Mouse (Mus musculus) megakaryocyte progenitor cell, adult 5-6 weeks (primary cell): ENCODE results near the gene Cdh13. TPM values are rescaled to one million over a fixed set of nuclear protein-coding genes. Genes with fewer than 3 reads are reported as not detected.

ENCODE experiments used
- ATAC-seq: replicated peaks from 2 replicates; pipeline ENCODE4 v1.8.0; 2016; ENCODE audit warnings: mild to moderate bottlenecking, moderate TSS enrichment, inconsistent platforms; ENCODE audit not compliant: poor library complexity
- total RNA-seq, 2 experiments: library from RNA; stranded (forward) in 1 of 2; stranded (reverse) in 1 of 2; fragments of 157-497, 149-512 nt in 1 of 2; fragments of 200-1000 nt in 1 of 2; gene quantifications; 2 replicates each; pipeline versions ENCODE4 v1.2.3 to v1.2.4; 2015 to 2017

Cdh13 gene
- total RNA-seq, 2 experiments from 2014 or later: not detected

- ATAC-seq: no peak
These were observed 269.3 kb downstream of the Cdh13 start for GRCm38 (mm10) chr8:118552842-118553241.

DNA sequence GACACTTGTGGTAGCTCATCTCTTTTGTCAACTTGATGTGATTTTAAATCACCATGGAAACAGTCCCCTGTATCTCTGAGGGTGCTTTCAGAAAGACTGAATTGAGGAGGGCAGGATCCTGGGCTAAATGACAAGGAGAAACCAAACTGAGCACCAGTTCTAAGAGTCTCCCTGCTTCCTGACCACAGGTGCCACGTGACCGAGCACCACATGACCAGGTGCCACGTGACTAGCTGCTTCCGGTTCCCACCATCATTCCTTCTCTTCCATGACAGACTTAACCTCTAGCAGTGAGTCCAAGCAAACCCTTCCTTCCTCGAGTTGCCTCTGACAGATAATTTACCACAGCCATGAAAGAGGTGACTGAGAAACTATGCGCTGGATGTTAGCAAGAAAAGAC, 280.5 kb downstream of the Cdh13 start:
- ATAC-seq: no peak

GRCm38 (mm10) chr8:118565186-118565585, 281.7 kb downstream of the Cdh13 start:
- no peak for ATAC-seq

GRCm38 (mm10) chr8:118565887-118566747, 282.6 kb downstream of the Cdh13 start:
- no peak for ATAC-seq

DNA sequence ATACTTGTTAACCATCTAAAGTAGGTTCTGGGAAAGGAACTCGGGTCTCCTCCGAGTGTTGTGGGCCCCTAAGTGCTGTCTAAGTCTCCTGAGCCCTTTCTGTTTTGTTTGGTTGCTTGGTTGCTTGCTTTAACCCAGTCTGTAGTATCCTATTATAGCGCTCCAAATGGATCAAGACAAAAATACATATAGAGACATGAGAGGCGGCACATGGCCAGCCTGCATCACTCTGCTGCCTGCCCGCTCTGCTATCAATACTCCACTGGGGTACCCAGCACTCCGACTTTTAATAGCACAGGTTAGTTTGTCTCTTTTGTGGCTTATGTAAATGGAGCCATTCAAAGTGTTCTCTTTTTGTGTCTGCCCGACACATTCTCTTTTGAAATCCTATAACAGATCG, 285.8 kb downstream of the Cdh13 start:
- ATAC-seq: no peak

GRCm38 (mm10) chr8:118581256-118581655, 297.7 kb downstream of the Cdh13 start:
- no peak for ATAC-seq

- no peak for ATAC-seq
These were observed 298.7 kb downstream of the Cdh13 start for GRCm38 (mm10) chr8:118582185-118582584.

- no peak for ATAC-seq
These were observed 304.4 kb downstream of the Cdh13 start for GRCm38 (mm10) chr8:118587981-118588380.

GRCm38 (mm10) chr8:118596816-118597215, 313.3 kb downstream of the Cdh13 start:
- no peak for ATAC-seq

- no peak for ATAC-seq
These were observed 317.8 kb downstream of the Cdh13 start for GRCm38 (mm10) chr8:118601376-118601775.

- ATAC-seq: no peak
These were observed 318.5 kb downstream of the Cdh13 start for GRCm38 (mm10) chr8:118602074-118602473.

DNA sequence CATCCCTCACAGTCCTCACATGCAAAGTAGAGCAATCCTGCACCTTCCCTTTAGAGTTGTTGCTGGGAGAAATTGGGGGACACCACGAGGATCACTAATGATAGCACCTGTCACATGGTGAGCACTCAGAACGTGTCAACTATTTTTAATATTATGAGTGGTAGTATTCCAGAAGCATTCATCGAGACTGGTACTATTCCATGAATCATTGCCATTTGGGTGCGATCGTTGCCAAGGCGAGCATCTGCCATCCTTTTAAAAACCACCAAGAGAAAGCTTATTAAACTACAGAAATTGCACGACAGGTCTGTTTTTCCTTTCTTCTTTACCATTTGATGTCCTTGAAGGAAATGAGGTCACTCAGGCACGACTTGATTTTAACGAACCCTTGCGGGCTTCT, 328.0 kb downstream of the Cdh13 start:
- no peak for ATAC-seq

- ATAC-seq: no peak
These were observed 334.7 kb downstream of the Cdh13 start for GRCm38 (mm10) chr8:118618195-118618594.

DNA sequence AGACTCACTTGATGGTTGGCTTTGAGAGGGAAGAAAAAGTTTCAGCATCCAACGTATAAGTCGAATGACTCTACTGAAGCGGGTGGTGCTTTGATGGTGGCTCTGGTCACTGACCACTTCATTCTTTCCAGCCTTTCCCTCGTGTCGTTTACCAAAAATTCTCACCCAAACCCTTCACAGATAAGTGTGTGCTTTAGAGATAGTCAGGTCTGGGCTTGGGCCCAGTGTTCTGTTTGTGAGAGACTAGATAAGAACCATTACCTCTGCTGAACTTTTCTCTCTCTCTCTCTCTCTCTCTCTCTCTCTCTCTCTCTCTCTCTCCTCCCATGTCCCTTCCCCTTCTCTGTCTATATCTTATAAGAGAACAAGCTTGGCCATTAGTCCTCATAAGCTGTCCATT, 342.9 kb downstream of the Cdh13 start:
- no peak for ATAC-seq

- ATAC-seq: no peak
These were observed 344.2 kb downstream of the Cdh13 start for GRCm38 (mm10) chr8:118627737-118628136.

GRCm38 (mm10) chr8:118628702-118629101, 345.2 kb downstream of the Cdh13 start:
- no peak for ATAC-seq

DNA sequence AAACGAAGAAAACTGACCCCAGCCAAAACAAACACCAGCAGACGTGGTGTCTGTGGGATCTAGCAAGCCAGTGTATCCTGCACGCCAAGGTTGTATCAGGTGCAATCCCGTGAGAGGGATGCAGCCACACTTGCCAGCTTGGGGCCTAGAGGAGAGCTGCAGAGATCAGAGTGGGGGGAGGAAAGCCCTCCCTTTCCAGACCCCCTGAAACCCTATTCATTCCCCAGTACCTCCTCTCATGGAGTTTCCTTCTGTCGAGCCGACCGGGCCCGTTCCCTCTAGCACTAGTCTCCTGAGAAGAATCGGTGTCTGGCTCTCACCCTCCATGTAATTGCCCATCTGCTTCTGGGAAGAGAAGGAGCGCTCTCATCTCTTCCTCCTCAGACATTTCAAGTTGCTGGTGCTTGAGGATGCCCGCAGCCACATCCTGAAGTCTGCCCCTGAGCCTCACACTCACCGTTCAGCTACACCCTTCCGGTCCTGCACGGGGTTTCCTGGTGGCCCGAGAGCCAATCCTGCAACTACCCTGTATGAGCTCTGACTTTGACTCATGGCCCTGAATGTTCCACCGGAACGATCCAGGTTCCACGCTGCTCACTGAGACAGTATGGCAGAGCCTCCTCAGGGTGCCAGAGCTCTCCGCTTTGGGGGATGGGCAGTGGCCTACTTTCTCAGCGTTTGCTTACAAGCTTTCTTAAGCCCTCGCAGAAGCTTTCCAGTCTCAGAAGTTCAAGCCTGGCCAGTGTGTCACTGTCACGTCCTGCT, 351.9 kb downstream of the Cdh13 start:
- no peak for ATAC-seq

GRCm38 (mm10) chr8:118639606-118640005, 356.1 kb downstream of the Cdh13 start:
- ATAC-seq: no peak

DNA sequence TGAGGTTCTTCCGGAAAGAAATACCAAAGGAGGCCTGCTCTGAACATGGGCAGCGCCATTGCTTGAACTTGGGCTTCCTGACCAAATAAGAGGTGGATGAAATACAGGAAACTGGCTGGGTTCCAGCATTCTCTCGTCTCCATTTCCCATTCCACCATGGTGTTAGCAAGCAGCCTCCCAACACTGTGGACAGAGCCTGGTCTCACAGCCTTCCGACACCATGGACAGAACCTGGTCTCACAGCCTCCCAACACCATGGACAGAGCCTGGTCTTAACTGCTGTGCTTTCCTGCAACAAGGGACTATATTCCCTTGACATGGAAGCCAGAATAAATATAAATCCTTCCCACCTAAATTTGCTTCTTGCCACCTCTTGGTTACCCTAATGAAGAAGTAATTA, 358.3 kb downstream of the Cdh13 start:
- no peak for ATAC-seq

DNA sequence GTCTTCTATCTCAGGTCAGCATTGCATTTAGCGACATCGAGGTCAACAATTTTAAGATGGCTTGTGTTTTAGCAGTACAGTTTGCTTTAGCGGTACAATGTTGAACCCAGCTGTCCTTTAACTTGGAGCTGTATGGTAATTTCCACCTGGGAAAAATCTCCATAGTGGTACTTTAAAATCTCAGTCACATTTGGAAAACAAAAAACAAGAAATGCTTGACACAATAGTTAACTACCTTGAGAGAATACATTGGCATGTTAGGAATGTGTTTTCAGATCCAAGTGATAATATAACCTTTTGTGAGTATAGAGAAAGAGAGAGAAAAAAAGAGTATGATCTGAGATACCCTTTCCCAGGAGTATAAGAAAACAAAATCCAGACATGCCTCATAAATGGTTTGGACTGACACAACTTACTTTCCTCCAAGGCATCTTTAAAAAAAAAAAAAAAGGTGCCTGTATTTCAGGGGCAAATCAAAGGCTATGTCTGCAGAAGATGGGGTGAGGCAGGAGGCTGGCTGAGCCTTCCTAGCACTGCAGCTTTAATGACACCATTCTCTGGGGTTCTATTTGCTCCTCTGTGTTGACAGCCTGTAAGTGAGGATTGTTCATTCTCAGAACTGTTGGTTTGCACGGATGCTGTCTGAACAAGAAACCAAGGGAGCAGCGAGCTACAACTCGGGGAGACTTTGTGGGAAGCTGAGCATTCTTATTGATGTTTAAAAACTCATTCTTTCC, 365.4 kb downstream of the Cdh13 start:
- ATAC-seq: no peak

DNA sequence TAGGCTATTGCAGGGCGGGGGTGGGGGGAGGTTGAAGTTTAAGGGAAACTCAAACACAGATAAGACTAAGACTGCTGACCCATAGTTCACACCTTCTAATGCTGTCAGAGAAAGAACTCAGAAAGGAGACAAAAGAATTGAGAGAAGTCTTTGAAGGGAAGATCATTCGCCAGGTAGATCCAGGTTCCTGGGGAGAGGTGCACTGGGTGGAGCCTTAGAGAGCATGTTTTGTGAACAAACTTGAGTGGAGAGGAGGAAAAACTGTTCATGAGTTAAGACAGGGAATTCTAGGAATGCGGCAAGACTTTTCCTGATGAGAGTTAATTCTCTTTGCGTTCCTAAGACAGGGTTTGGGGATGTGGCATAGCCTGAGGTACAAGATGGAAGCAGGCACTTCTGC, 366.4 kb downstream of the Cdh13 start:
- ATAC-seq: no peak
